In genomic region chr3:9340788-9341187, GRCm38 (mm10) we compare ENCODE assay signal across 8 mouse cellular contexts.
A peak's percentile ranks its signal among the peaks of the same experiment; 100 is the strongest.
DNase-seq lines count a peak whose midpoint lies in the region; ATAC-seq and TF ChIP-seq lines count a peak whose summit lies in the region.

No protein-coding gene starts in this region.

- 6% methylated on average over 15 of the region's 15 CpGs for WGBS in thymus, adult 2 months
- 2% methylated on average over 15 of the region's 15 CpGs for WGBS in forebrain, embryonic 11.5 days
- WGBS in hindbrain, embryonic 15.5 days, result 1% methylated on average over 15 of the region's 15 CpGs
- under 1% methylated on average over 15 of the region's 15 CpGs for WGBS in midbrain, embryonic 16.5 days

- H3K27me3 ChIP-seq in thymus, adult 2 months (ENCODE audit: control insufficient read depth, insufficient read depth, low read length), result no peaks in the 10 kb centered on the region
- H3K27me3 ChIP-seq in forebrain, embryonic 11.5 days (ENCODE audit: control insufficient read depth, insufficient read depth, low read length), result peaks cover 10% of the 10 kb centered on the region; the same call in 1 of the 2 replicates
- H3K27me3 ChIP-seq in hindbrain, embryonic 15.5 days, result peaks cover 18% of the 10 kb centered on the region
- H3K27me3 ChIP-seq in midbrain, embryonic 16.5 days (ENCODE audit: control insufficient read depth, insufficient read depth, low read depth, low read length), result peaks cover 7% of the 10 kb centered on the region

- H3K9ac ChIP-seq in forebrain, embryonic 11.5 days (ENCODE audit: low read length), result peak overlapping the region; percentile 12
- peak overlapping the region; percentile 27 for H3K9ac ChIP-seq in hindbrain, embryonic 15.5 days
- H3K9ac ChIP-seq in midbrain, embryonic 16.5 days (ENCODE audit: low read depth, low read length), result peak overlapping the region; percentile 58

- peaks cover 8% of the 10 kb centered on the region for H3K4me1 ChIP-seq in thymus, adult 2 months (replicated peaks; ENCODE audit: control insufficient read depth, insufficient read depth, low read length)
- H3K4me1 ChIP-seq in forebrain, embryonic 11.5 days (replicated peaks; ENCODE audit: control insufficient read depth, insufficient read depth, low read length), result peaks cover 8% of the 10 kb centered on the region
- peaks cover 27% of the 10 kb centered on the region for H3K4me1 ChIP-seq in hindbrain, embryonic 15.5 days (replicated peaks)
- peaks cover 8% of the 10 kb centered on the region for H3K4me1 ChIP-seq in midbrain, embryonic 16.5 days (ENCODE audit: control insufficient read depth, insufficient read depth, low read length)

- TF ChIP-seq CTCF in thymus, adult 2 months (IDR thresholded peaks at IDR 0.05; ENCODE audit: borderline replicate concordance, control insufficient read depth, extremely low read depth, insufficient read depth, low read length, poor library complexity), result no peak

- peak; percentile 84 for ATAC-seq in forebrain, embryonic 11.5 days (replicated peaks; ENCODE audit: low FRiP score)
- peak; percentile 78 for ATAC-seq in hindbrain, embryonic 15.5 days (ENCODE audit: low FRiP score, low read depth)
- peak; percentile 81 for ATAC-seq in midbrain, embryonic 16.5 days
- no peak for ATAC-seq in erythroblast, adult 5-6 weeks (replicated peaks; ENCODE audit: low FRiP score, poor library complexity, severe bottlenecking)

- H3K9me3 ChIP-seq in forebrain, embryonic 11.5 days (ENCODE audit: control insufficient read depth, low read length), result no peaks in the 10 kb centered on the region
- no peaks in the 10 kb centered on the region for H3K9me3 ChIP-seq in hindbrain, embryonic 15.5 days
- H3K9me3 ChIP-seq in midbrain, embryonic 16.5 days (replicated peaks; ENCODE audit: control insufficient read depth, low read length, poor library complexity, severe bottlenecking), result no peaks in the 10 kb centered on the region

- H3K27ac ChIP-seq in thymus, adult 2 months (ENCODE audit: control insufficient read depth, insufficient read depth, low read length), result no peak overlapping the region
- no peak overlapping the region for H3K27ac ChIP-seq in forebrain, embryonic 11.5 days (ENCODE audit: low read depth, low read length)
- H3K27ac ChIP-seq in hindbrain, embryonic 15.5 days (replicated peaks), result peak overlapping the region; percentile 18; the same call in 1 of the 2 replicates
- no peak overlapping the region for H3K27ac ChIP-seq in midbrain, embryonic 16.5 days (ENCODE audit: low read length)

- peak; percentile 14 for DNase-seq in thymus, adult 2 months
- DNase-seq in thymus, postnatal 0 days (ENCODE audit: low spot score), result no peak
- peak; percentile 65 for DNase-seq in forebrain, embryonic 11.5 days (ENCODE audit: low spot score)
- DNase-seq in liver, result peak; percentile 50
- no peak for DNase-seq in right cerebral cortex, postnatal 36 days (ENCODE audit: low spot score in 2 of 2)

- H3K4me2 ChIP-seq in forebrain, embryonic 11.5 days (ENCODE audit: low read depth, low read length, severe bottlenecking), result peak overlapping the region; percentile 43
- peak overlapping the region; percentile 64 for H3K4me2 ChIP-seq in hindbrain, embryonic 15.5 days
- H3K4me2 ChIP-seq in midbrain, embryonic 16.5 days (ENCODE audit: low read length), result peak overlapping the region; percentile 54

- no peaks in the 10 kb centered on the region for H3K36me3 ChIP-seq in thymus, adult 2 months (ENCODE audit: control insufficient read depth, insufficient read depth, low read length)
- H3K36me3 ChIP-seq in forebrain, embryonic 11.5 days (ENCODE audit: control insufficient read depth, insufficient read depth, low read length), result no peaks in the 10 kb centered on the region
- H3K36me3 ChIP-seq in hindbrain, embryonic 15.5 days, result no peaks in the 10 kb centered on the region
- H3K36me3 ChIP-seq in midbrain, embryonic 16.5 days (ENCODE audit: control insufficient read depth, insufficient read depth, low read length), result no peaks in the 10 kb centered on the region

- H3K4me3 ChIP-seq in thymus, adult 2 months (ENCODE audit: control insufficient read depth, insufficient read depth, low read length), result peak overlapping the region; percentile 8; the same call in 1 of the 2 replicates
- H3K4me3 ChIP-seq in forebrain, embryonic 11.5 days (ENCODE audit: low read depth, low read length), result peak overlapping the region; percentile 23
- H3K4me3 ChIP-seq in hindbrain, embryonic 15.5 days, result peak overlapping the region; percentile 35
- peak overlapping the region; percentile 33 for H3K4me3 ChIP-seq in midbrain, embryonic 16.5 days (ENCODE audit: low read depth, low read length)

- TF ChIP-seq POLR2A in thymus, adult 2 months (IDR thresholded peaks at IDR 0.05; ENCODE audit: control insufficient read depth, extremely low read depth, insufficient read depth, low read length, poor library complexity), result no peak

Comparison
In these comparisons a context has a peak if more than half of its experiments do, and no peak if none do; other contexts are left out.
1. DNase-seq: peak in thymus, adult 2 months (single experiment), forebrain, embryonic 11.5 days (single experiment) and liver (single experiment); none in thymus, postnatal 0 days (single experiment) and right cerebral cortex, postnatal 36 days (0 of 2).
2. Peak in every context shown above with its lines, with median percentiles within 50 percentile points of each other: H3K4me3 ChIP-seq, H3K4me2 ChIP-seq and H3K9ac ChIP-seq.